Mouse (Mus musculus): ENCODE data around the gene Mrpl58.
"Not testable (repeated sequence)": the region's sequence is repeated elsewhere in the genome, so short reads cannot be mapped to it uniquely, and the experiment has no call there.

The Mrpl58 gene

DNA sequence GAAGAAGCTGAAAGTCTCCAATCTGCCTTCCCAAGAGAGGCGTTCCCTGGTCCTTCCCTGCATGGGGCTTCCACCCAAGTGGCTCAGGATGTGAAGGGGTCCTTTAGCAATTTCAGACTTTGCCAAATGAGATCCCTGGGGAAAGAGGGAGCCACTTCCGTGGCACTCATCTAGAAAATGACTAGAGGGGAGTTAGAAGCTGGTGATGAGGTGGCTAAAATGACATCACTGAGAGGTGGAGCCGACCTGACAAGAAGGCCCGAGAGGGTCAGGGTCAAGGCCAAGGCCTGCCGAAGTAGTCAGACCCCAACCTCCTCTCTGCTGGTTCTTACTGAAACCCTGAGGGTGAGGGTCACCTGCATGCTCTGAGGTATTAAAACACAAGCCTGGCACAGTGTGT, 20.7 kb upstream of the Mrpl58 start:
- peak; percentile 36 to 48 for DNase-seq

DNA sequence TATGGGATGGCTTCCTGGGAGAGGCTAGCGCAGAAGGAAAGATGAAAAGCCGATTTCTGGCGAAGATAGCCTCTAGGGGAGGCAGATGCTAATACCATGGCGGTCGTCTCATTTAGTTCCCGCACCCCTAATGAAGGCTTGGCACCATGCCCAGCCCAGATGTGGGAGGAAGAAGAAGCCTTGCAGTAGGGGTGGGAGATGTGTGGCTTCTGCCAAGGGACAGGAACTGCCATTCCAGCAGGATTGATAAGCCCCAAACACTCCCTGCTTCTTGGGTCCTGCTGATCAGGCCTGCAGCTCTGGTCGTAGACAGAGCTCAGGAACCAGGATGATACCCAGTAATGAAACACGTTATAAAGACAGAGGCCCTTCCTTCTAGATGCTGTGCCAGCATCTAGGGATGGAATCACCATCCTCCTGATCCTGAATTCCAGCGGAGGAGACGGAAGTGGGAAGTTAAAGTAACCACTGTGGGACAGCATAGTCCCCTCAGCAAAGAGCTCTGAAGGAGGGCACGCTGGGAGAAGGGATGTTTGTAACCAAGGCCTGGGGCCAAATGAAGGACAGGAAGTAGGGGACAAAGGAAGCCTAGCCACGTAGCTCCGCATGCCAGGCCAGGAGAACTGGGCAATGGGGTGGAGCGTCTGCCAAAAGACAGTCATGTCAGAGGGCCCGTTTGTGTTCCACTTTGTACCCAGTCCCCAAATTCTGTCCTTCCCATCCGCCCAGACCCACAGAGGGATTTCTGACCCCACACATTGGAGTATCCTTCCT, 19.7 kb upstream of the Mrpl58 start:
- peak; percentile 35 to 50 for DNase-seq

DNA sequence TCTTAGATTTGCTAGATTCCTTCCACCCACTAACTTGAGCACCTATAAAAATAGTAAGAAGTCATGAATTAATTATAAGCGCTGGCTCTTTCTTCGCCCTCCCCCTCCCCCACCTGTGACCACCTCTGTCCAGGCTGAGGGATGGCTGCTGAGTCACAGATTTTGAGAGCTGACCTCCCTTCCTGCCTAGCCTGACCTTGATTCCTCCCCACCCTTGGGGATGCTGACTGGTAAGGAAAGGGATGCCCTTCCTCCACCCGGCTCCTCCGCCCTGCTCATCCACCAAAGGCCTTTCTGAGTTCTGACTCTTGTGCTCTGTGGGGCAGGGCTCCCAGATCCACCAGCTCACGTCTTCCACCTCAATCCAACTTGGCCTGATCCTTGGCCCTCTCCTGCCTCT, 19.0 kb upstream of the Mrpl58 start:
- DNase-seq, result no peak

DNA sequence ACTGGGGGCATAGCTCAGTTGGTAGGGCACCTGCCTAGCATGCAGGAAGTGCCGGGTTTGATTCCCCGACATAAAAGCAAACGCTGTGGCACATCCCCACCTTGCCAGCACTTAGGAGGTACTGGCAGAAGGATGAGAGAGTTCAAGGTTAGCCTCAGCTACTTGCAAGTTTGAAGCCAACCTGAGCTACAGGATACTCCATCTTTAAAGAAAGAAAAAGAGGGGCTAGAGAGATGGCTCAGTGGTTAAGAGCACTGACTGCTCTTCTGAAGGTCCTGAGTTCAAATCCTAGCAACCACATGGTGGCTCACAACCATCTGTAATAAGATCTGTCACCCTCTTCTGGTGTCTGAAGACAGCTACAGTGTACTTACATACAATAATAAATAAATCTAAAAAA, 16.7 kb upstream of the Mrpl58 start:
- DNase-seq, result not testable (repeated sequence)

DNA sequence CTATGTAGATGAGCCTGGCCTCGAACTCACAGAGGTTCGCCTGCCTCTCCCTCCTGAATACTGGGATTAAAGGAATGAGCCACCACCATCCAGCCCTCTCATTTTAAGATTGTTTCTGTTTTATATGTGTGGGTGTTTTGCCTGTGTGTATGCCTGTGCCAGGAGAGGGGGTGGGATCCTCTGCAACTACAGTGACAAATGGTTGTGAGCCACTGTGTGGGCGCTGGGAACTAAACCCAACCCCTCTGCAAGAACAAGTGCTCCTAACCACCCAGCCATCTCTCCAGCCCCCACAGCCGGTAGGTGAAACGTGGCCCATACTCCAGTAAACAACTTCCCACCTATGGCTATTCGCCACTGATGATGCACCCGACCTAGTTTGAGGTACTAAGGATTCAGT, 12.2 kb upstream of the Mrpl58 start:
- no peak for DNase-seq

DNA sequence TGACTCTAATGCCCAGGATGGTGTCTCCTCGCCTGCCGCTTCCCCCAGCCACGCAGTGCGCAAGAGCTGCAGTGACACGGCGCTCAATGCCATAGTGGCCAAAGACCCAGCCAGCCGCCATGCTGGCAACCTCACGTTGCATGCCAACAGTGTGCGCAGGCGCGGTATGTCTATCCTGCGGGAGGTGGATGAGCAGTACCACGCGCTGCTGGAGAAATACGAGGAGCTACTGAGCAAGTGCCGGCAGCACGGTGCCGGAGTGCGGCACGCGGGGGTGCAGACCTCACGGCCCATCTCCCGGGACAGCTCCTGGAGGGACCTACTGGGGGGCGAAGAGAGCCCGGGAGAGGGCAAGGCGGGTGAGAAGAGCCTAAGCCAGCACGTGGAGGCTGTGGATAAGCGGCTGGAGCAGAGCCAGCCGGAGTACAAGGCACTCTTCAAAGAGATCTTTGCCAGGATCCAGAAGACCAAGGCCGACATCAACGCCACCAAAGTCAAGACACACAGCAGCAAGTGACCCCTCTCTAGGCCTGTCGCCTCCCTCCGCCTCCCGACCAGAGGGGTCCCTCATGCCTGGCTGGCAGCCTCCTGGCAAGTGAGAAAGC, 9.7 kb upstream of the Mrpl58 start:
- peak; percentile 80 to 83 for DNase-seq

DNA sequence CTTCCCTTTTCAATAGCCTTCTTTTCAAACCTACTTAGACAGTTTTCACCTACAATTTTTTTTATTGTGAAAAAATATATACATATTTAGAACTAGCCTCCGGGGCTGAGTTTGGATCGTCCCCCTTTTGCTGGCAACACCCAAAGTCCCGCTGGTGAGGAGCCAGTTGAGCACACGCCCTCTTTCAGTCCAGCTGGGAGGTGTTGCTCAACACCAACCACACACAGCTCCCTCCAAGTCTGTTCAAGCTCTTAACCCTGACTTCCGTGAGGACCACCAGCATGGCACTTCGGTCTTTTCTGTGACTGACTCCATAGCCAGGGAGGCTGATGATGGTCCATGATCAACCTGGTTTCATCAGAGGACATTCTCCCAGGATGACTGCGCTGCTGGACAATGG, 5.5 kb upstream of the Mrpl58 start:
- DNase-seq, result no peak

DNA sequence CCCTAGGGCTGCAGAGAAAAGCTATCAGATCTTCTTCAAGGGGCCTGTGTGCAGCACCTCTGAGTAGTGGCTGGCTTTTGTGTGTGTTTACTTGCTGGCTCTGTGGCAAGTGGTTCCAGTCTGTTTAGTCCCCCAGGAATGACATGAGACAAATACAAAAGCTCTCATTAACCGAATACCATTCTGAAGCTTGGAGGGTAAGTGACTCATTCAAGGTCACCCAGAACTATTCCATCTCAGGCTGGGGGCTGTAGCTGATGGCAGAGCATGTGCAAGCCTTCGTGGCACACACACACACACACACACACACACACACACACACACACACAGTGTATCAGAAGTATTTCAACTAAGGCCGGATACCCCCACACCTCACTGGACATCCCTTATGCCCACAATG, 3.4 kb upstream of the Mrpl58 start:
- DNase-seq, result peak in 1 of 2 experiments; percentile 52

DNA sequence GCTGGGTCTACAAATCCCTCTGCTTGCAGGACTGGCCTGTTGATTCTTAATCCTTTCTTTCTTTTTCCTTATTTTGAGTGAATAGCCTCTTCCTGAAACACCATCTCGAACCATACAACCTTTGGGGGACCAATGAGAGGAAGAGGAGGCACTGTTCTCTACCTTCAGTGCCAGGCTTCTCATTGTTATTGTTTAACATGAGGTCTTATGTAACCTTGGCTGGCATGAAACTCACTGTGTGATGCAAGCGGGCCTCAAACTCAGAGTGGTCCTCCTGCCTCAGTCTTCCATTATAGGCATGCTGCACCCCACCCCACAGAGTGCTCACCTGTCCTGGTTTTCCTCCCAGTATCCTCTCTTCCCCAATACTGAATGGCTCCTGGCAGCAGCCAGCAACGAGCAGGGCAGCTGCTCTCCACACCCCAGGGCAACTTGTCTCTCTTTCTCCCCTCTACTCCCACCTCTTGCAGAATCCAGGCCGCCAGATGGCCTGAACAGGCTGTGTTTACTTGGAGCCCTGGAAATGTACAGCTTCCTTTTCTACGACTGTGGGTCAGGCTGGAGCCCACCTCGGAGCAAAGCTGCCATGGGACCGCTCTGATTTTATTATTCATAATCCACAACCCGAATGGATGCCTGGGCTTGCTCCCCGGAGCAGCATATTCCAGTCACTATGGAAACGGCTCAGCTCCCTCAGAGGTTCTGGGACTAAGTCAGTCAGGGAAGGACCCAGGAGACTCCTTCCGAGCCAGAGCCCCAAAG, 2.7 kb upstream of the Mrpl58 start:
- DNase-seq, result peak; percentile 82 to 83

DNA sequence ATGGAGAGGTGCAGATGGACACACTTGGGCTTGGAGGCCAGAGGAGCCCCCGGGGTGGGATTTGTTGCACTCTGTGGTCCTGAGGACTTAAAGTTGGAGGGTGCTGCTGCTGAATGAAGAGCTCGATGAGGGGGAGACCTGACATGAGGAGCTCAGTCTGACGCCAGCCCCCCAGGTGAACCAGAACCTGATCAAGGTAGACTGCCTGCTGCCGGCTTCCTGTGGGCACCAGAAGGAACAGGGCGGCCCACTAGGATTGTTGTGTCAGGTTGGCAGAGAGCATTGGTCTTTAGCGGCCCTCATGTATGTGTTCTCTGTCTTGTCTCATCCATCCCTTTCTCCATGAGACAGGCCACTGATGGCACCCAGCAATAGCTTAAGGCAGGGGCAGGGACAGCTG, 2.2 kb downstream of the Mrpl58 start:
- no peak for DNase-seq

DNA sequence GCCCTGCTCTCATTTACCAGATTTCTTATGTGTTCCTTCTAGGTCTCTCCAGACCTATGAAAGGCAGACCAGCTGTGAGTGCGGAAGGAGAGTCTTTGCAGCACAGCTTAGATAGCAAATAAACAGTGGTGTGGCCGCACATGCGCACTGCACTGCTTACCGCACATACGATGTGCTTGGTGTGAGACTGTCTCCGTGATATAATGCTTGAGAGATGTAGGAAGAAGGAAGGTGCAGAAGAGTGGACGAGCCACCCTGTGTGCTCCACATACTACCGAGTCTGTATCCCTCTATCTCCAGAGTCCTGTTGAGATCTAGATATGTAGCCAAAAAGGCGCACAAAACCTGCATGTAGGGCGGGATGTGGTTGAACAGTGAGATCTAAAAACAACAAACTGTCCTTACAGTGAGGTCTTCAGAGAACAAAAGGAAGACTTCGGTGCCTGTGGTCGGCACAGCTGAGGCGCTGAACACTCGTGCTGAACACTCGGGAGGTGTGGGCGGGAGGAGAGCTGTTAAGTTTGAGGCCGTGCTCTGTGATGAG, 3.4 kb downstream of the Mrpl58 start:
- no peak for DNase-seq

DNA sequence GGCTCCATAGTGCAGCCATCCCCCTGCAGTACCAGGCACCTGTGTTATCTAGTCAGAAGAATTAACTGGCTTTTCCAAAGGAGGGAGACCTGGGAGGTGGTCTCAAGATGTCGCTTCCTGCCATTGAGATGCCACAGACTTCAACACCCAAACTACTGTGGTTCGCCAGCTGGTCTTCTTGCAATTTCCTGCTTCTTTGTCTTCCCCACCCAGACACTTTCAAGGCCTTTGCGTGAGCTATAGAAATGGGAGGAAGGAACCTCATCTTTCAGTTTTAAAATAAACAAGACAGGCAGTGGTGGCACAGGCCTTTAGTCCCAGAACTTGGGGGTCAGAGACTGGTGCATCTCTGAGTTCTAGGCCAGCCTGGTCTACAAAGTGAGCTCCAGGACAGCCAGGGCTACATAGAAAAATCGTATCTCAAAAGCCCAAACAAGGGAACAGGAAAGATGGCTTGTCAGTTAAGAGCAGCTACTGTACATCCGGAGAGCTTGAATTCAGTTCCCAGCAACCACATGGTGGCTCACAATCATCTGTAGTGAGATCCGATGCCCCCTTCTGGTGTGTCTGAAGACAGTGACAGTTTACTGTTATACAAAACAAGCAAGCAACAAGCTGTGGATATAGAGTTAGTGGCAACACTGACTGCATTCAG, 4.8 kb downstream of the Mrpl58 start:
- DNase-seq, result no peak

DNA sequence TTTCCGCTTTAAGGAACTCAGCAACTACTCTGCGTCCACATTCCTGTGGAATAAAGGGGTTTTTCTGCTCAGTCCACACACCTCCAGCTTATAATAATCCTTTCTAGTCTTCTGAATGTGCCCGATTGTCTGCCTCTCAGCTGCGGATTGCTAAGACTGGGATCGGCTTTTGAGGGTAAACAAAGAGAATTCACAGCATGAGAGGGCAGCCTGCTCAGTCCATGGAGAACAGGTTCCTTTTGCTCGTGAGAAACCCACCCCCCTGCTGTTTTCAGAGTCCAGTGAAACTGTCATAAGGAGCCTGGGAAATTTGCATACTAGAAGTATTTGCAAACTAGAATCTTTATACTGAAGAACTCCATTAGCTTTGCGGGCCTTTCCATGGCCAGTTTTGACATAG, 6.0 kb downstream of the Mrpl58 start:
- DNase-seq, result no peak

DNA sequence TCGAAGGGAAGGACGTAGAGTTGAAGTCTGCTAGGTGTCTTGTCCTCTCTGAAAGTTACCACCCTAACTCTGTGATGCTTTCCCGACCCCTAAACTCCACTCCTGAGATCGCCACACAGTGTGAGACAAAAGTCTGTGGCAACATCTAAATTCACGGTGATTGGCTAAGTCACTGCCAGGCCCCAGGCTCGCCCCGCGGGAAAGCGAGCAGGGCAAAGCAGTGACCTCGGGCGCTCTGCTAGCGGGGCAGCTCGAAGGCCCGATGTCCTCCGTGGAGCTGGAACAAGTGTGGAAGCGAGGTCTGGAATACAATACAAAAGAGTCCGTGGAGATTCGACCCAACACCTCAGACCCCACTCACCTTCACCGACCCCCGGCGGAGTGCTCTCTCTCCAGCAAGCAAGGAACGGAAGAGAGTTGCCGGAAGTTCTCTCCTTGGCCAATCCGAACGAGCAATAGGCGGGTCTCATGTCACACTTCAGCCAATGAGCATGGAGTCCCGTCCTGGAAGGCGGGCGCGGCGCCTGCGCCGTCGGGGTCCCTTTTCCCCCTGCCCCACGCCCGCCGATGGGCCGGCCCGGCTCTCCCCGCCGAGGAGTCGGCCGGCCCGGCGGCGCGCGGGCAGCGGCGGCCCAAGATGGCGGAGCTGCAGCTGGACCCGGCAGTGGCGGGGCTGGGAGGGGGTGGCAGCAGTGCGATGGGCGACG, 16.1 kb downstream of the Mrpl58 start, which contains the start of the genes Atp5h and Kctd2:
TSS of gene Atp5h (minus strand) at position 432 of the 707 bp plus-strand sequence.
TSS of gene Kctd2 (plus strand) at position 598 of the 707 bp plus-strand sequence.
- DNase-seq, result peak; percentile 96 to 97

DNA sequence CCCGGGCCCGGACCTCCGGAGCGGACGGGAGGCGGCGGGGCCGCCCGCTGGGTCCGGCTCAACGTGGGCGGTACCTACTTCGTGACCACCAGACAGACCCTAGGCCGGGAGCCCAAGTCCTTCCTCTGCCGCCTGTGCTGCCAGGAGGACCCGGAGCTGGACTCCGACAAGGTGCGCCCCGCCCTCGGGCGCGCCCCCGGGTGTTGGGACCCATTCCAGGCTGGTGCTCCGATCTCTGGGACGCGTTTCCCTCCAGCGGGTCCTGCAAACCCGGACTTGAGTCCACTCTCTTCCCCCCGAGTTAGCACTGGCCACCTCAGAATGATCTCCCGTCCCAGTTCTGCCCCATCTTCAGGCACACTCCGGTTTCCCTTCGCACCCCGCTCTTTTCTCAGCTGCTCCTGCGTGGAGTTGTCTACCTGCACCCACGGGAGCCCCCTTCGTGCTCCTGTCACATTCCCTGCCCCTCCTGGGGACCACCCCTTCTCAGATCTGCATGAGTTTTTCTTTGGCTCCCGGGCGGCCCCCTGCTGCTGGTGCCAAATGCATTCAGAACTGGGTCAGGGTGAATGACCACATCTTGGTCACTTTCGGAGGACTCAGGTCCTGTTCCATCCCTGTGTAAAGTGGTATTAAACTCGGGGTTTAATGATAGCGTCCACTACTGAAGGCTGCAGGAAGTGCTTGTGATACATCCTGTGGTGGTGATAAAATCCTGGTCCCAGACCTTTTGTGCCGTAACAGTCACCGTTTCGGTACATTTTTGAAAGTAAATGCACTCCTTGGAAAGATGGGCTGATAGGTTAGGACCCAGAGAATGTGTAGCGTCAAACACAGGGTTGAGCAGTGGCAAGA, 17.0 kb downstream of the Mrpl58 start:
- DNase-seq, result peak; percentile 63 to 75

DNA sequence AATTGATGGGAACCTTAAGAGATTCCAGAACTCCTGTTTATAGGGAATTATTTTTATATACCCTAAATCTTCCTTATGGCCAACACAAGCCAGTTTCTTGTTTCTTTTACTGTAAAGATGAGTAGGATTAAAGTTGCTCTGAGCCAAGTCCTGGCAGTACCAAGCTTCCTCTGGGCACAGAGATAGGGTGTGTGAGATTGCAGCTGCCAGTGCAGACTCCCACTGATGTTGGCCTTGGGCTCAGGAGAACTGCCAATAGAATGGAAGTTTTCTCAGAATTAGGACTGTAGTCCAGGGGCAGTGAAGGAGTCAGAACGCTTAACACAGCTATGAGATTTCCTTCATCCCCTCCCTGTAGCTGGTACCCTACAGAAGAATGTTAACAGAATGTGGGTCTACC, 17.8 kb downstream of the Mrpl58 start:
- DNase-seq, result no peak

DNA sequence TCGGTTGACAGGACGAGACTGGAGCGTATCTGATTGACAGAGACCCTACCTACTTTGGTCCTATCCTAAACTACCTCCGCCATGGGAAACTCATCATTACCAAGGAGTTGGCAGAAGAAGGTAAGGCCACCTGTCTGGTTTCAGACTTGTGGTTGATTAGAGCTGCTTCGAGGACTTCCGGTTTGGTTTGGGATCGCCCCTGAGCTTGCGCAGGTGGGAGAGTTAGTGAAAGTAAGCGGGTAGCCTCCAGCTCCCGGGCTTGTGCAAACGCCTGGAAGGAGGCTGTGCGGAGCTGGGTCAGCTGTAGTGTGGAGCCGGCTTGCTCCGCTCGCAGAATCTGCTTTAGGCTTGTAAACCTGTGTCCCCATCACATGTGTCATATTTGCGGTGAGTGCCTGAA, 18.4 kb downstream of the Mrpl58 start:
- no peak for DNase-seq

DNA sequence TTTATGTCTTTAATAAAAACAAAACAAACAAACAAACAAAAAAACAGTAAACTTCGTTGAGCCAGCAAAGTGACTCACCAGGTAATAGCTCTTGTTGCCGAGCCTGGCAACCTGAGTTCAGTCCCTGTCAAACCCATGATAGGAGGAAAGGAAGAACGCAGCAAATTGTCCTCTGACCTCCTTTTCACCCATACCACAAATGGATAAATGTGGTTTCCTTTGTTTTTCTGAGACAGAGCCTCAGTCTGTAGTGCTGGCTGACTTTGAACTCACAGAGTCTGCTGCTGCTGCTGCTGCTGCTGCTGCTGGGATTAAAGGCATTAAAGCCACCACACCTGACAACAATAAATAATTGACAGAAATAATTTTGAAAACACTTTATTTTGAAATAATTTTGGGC, 19.5 kb downstream of the Mrpl58 start:
- DNase-seq, result no peak

DNA sequence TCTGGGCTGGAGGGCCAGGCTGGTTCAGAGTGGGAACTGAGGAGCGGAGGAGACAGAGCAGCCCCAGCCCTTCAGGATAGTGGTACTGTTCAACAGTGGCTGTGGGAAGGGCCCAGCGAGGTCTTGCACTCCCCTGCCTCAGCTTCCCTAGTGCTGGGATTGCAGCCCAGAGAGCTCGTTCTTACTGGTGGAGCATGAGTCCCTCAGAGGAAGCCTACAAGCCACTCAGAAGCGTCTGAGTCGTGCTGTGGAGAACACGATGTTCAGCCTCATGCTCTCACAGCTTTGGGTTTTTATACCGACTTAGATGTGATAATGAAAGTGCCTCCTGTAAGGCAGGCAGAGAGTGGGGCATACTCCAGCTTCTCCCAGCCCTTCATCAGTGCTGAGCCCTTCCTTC, 21.1 kb downstream of the Mrpl58 start:
- DNase-seq, result no peak

DNA sequence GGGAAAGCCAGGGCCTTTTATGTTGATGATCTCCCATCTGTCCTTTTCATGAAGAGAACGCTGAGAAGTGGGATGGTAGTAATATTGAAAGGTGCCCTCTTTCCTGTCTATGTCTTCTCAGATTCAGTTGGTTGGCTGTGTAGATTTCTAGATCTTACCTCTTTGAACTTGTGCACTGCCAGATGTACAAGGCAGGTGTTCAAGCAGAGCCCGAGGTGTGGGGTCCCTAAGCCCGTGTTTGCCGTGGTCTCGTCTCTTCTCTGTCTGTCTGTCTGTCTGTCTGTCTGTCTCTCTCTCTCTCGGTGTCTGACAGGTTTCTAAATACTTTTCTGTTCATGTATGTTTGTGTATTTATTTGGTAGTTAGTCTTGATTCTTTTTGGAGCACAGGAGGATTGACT, 22.1 kb downstream of the Mrpl58 start:
- DNase-seq, result no peak
